Mouse (Mus musculus): ENCODE measurements around the gene Hnrnpul1. TPM values are rescaled to one million over a fixed set of nuclear protein-coding genes. Genes with fewer than 3 reads are reported as not detected.
"Not testable (repeated sequence)": the region's sequence is repeated elsewhere in the genome, so short reads cannot be mapped to it uniquely, and the experiment has no call there.

Gene Hnrnpul1
- total RNA-seq (2021): 100 to 1,000 TPM; 103 to 114 TPM

DNA sequence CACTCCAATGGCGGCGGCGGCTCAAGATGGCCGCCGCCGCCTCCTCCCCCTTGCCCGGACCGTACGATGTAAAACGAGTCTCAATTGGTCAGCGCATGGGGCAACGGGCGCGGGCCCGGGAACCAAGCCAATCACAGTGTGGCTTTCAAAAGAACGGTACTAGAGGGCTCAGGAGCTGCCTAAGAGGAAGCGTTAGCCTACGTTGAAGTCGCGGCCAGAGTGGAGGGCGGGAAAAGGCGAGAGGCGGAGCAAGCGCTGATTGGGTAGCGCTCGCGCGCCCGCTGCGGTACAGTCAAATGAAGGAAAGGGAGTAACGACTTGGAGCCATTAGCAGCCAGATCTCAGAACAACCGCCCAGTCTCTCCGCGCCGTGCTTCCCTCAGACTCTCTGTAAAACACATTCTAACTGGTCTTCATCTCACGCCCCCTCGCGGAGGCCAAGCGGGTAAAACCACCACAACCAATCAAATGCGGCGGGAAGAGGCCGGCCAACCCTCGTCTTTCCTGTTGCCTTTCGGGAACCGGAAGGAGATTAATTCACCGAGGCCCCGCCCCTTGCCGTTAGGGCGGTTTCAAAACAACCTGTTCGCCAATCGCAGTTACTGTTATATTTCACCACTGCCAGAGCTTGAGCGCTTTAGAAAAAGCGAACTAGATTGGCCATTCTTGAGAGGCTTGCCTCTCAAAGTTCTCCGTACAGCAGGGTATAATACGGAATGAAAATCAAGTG is at the start of gene Hnrnpul1:
Gene Hnrnpul1, minus strand, starts transcription at position 20 of the 730 bp plus-strand sequence.
- peak; percentile 99 to 100 for DNase-seq (ENCODE audit: extremely low spot score in 1 of 2, low spot score in 1 of 2)

DNA sequence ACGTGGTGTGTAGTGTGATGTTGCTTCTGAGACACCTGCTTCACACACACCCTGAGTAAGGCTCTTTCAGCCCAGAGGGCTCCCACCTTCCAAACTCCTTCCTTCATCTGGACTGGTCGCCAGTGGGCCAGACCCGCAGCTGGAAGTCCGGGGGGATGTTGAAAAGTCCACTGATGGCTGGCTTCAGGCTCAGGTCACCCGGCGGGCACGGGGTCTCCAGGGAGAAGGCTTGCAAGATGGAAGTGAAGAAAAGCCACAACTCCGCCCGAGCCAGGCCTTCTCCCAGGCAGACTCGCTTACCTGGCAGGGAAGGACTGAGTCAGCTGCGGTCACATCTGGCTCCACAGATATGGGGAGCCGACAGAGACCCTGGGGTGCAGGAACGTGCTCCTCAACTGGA is 48.9 kb upstream of the Hnrnpul1 start:
- DNase-seq (ENCODE audit: extremely low spot score in 1 of 2, low spot score in 1 of 2): no peak

DNA sequence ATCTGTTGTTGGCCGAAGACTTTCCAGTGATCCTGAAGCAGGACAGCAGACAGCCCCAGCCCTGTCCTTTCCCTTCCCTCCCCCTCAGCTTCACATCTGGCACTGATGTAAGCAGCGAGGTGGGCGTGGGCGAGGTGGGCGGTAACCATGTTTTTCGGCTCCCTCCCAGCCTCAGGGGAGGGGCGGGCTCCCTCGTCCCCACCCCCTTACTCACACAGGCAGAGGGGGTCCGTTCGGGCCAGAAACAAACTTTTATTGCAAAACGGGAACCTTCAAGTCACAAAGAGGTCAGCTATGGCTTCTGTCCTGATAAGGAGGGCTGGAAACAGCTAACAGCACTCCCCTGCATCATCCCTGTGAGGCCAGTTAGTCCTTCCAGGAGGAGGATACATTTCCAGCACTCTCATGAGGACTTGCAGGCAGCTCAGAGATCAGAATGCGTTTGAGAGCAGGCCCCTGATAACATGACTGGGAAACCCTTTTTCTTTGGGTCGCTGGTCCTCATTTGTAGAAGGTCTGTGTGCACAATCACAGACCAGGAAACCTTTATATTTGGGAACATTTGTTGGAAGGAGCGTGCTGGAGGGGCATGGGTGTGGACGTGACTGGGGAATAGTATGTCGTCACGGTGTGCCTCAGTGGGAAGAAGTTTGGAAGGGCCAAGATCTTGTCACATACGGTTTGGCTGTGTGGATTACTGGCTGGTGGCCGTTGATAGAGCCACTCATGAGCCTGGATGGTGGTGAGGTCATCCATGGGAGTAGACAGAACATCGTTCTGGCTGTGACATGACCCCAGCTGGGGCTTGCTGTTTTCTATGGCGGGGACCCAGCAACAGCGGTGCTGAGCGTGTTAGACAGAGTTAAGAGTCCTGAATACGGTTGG is 47.9 kb upstream of the Hnrnpul1 start:
- no peak for DNase-seq (ENCODE audit: extremely low spot score in 1 of 2, low spot score in 1 of 2)

DNA sequence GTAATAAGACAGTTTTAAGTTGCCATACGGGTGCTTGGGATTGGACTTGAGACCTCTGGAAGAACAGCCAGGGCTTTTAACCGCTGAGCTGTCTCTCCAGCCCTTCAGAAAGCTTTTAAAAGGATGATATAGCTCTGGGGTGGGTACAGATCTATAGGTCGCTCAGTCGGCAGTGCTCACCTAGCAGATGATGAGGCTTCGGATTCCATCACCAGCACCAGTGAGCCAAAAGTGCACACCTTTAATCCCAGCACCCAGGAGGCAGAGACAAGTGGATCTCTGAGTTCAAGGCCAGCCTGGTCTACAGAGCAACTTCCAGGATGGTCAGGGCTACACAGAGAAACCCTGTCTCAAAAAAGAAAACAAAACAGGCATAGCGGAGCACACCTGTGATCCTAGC is 46.5 kb upstream of the Hnrnpul1 start:
- DNase-seq (ENCODE audit: extremely low spot score in 1 of 2, low spot score in 1 of 2): no peak

DNA sequence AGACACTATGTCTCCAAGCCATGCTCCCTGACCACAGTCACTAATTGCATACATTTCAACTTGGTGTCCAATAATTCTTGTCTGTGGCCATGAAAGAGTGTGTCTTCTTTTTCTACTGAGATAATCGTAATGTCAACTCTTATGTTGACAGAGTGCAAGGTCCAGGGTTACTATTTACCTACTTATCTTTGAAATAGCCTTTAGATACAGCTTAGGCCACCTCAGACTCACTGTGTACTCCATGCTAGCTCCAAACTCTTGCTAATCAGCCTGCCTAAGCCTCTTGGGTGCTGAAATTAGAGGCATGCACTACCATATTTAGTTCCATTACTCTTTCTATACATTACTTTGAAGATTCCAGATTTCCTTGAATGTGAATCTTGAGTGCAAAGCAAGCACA is 44.8 kb upstream of the Hnrnpul1 start:
- DNase-seq (ENCODE audit: extremely low spot score in 1 of 2, low spot score in 1 of 2): no peak

DNA sequence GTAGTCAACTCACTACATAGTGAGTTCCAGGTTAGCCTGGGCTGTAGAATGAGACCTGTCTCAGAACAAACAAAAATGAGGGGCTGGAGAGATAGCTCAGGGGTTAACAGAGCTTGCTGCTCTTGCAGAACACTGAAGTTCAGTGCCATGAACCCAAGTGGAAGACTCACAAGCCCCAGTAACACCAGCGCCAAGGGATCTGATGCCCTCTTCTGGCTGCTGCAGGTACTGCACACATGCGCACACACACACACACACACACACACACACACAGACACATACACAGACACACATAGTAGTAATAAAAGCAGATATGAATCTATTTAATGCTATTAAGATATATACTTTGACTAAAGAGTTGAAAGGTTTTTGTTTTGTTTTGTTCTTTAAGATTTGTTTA is 44.0 kb upstream of the Hnrnpul1 start:
- DNase-seq (ENCODE audit: extremely low spot score in 1 of 2, low spot score in 1 of 2): no peak

DNA sequence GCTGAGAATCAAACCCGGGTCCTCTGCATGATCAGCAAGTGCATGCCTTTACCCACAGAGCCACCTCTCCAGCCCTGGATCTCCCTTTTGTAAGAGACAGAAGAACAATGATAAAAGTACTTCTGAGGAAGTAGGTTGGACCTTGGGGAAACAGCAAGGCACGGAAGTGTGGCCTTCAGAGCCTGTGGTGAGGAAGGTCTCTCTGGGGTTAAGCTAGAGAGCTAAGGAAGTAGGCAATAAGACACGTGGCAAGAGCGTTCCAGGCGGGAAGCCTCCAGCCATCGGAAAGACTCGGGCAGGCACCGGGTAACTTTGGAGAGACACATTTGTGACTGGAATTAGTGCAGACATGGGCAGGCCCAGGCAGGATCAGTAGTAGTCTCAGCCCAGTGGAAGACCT is 40.2 kb upstream of the Hnrnpul1 start:
- DNase-seq (ENCODE audit: extremely low spot score in 1 of 2, low spot score in 1 of 2): no peak

DNA sequence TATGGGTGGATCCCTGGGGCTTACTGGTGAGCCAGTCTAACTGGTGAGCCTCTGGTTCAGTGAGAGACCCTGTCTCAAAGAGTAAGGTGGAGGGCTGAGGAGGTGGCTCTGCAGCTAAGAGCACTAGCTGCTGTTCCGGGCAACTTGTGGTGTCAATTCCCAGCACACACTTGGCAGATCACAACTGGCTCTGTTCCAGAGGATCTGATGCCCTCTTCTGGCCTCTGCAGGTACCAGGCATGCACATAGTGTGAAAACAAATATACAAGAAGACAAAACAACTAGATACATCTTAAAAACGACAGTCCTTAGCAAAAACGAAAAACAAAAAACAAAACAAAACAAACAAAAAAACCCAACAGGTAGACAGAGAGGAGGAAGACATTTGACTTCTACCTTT is 39.1 kb upstream of the Hnrnpul1 start:
- no peak for DNase-seq (ENCODE audit: extremely low spot score in 1 of 2, low spot score in 1 of 2)

DNA sequence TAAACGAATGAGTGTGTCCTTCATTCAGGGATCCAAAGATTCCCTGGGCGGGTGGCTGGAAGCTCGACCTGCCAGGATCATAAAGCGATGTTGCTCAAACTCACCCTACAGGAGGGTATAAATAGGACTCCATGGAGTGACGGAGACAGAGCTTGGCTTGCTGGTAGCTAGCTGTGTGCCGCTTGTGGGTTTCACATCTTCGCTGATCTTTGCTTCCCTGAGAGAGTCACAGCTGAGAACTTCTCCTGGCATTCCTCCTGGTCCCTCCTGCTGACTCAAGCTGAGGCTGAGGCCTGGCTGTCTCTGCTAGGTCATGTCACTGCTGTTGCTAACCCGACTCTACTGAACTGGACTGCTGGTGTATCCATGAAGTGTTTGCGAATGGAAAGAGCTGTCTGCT is 38.4 kb upstream of the Hnrnpul1 start:
- DNase-seq (ENCODE audit: extremely low spot score in 1 of 2, low spot score in 1 of 2): not testable (repeated sequence)

DNA sequence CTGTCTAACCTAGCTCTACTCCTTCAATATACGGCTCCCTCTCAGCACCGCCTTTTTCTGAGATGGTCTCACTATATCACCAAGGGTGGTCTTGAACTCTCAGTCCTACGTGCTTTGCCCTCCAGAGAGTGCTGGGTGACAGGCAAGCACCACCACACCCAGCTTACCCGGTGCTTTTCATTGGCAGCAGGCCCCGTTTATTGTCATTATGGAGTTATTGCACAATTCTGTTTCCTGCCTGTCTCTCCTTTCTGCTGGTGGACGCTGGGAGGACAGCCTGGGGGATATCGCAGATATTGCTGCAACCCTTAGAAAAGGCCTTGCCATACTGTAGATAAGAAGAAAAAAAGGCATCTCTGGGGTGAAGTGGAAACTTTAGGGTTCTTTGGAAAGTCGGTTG is 36.1 kb upstream of the Hnrnpul1 start:
- no peak for DNase-seq (ENCODE audit: extremely low spot score in 1 of 2, low spot score in 1 of 2)

DNA sequence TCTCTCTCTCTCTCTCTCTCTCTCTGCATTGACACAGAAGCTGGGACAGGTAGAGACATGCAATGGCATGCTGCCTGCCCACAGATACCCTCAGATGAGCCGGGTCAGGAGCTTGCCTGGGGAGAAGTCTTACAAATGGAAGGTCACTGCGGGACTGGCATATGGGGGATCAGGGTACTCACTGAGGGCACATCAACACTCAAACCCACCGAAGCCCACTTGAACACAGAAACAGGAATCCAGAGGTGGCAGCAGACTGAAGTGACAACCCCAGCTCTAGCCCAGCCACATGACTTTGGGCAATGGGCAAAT is 34.5 kb upstream of the Hnrnpul1 start:
- no peak for DNase-seq (ENCODE audit: extremely low spot score in 1 of 2, low spot score in 1 of 2)

DNA sequence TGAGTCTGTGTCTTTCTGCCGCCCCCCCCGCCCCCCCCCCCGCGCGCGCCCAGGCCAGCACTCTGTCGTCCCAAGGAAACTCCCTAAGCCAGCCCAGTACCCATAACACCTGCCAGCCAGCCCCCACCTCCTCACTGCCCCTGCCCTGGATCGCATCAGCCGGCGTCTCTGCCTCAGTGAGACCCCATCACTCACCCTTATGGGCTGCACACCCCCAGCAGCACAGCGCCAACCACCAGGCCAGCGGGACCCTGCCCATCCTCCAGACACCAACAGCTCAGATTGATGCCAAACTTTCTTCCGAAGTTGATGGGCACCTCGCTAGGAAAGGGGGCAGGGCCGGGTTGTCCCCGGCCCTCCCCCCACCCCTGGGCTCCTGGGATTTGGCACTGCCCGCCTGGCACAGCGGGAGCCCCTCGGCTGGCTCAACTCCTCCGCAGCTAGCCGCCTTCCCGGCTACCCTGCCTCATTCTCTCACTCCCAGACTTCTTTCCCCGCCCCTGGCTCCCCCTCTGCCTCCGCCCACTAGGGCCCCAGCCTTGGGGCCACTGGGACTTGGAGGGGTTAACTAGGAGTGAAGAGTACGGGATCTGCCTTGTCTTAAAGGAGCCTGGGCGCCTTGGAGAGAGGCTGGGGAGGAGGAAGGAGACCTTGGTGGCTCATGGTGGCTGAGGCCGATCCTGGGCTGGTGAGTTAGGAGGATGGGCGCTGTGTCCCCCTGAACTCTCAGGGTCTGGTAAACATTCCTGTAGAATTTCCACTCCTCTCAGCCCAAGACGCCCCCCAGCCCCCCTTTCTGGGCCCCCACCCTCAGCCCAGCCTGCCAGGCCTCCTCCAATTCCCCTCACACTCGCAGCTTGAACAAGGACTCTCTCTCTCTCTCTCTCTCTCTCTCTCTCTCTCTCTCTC is 33.9 kb upstream of the Hnrnpul1 start, which contains the start of gene Axl:
Gene Axl, minus strand, starts transcription at position 486 of the 909 bp plus-strand sequence.
- peak; percentile 27 to 33 for DNase-seq (ENCODE audit: extremely low spot score in 1 of 2, low spot score in 1 of 2)

DNA sequence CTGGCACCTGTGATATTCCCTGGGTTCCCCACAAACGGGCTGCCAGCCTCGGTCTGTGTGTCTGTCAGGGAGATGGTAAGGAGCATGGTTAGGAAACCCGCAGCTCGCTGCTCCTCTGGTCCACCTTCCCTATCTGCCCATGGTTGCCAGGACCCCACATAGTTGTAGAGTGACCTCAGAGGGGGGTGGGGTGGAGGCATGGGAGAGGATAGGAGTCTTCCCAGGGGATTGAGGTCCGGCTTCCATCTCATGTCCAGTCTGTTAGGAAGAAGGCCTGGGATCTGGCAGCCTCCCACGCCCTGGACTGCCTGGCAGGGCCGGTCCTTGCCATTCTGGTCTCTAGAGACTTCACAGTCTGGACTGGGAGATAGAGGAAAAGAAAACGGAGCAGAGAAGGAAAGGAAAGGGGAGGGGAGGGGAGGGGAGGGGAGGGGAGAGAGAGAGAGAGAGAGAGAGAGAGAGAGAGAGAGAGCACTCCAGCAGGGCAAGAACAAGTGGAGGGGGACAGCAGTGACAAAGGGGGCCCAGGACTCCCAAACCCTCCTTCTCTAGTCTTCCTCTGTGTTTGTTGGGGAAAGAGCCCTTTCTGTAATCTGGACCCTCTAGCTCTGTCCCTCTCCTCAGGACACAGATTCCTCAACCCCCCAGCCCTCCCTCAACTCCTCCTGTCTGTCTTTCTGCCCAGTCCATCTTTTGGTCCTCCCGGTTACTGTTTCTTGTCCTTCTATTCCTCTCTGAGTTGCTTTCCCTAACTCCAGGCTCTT is 33.1 kb upstream of the Hnrnpul1 start:
- DNase-seq (ENCODE audit: extremely low spot score in 1 of 2, low spot score in 1 of 2): no peak

DNA sequence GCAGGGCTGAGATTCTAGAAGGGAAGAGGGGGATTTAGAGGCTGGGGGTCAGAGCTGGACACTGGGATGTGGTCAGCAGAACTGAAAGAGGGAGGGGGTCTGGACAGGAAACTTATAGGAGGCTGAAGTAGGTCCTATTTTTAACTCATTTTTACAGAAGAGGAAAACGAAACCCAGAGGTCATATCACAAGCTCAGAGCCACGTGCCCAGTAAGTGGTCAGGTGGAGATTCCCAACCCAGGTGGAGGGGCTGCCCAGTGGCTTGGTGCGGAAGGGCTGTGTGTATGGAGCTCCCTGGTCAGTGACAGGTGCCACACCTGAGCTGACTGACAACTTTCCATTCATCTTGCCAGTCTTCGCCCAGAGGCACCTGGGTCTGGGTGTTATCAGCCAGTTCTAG is 32.4 kb upstream of the Hnrnpul1 start:
- DNase-seq (ENCODE audit: extremely low spot score in 1 of 2, low spot score in 1 of 2): no peak

DNA sequence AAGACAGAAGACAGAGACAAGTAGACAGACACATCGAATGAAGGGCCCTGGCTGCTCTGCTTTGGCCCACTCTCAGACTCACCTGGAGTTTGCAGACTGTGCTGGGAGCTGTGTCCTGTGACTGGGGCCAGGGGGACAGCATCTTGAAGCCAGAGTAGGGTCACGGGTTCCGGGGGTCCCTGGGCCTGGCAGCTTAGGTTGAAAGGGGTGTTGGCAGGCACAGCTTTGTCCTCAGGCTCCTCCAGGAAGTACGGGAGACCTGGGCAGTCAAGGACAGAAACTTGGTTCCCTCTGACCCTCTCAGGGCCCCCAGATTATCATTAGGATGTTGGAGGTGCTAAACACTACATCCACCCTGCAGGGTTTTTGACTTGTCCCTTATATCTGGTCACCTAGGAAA is 31.2 kb upstream of the Hnrnpul1 start:
- no peak for DNase-seq (ENCODE audit: extremely low spot score in 1 of 2, low spot score in 1 of 2)

DNA sequence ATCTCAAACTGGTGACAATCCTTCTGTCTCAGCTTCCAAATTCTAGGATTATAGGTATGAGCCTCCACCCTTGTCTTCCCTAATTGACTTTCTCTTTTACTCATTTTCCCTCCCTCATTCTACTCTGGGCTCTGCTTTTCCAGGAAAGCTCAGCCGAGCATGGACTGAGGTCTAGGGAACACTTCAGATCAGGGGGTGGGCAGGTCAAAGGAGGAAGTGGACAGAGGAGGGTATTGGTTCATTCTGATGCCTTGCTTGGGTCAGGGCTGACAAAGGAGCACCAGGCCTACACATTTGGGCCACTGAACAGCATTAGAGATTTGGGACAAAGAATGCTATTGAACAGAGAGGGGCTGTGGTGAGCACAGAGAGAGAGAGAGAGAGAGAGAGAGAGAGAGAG is 30.3 kb upstream of the Hnrnpul1 start:
- DNase-seq (ENCODE audit: extremely low spot score in 1 of 2, low spot score in 1 of 2): no peak

DNA sequence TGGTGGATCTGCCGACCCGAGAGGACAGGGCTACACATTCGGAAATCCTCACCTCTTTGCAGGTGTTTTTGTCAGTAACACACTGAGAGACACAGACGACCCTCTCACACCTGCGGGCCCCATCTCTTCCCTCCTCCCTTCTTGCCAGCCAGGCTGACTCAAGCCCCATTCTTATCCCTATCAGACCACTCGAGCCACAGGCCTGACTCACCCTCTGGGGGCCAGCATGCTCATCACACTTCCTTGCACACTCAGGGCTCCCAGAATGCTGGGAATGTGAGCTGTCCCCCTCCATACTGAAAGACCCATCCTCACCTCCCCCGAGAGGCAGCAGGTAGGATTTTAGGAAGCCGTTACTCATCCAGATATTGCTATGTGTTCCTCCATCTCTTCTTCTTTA is 29.2 kb upstream of the Hnrnpul1 start:
- DNase-seq (ENCODE audit: extremely low spot score in 1 of 2, low spot score in 1 of 2): no peak

DNA sequence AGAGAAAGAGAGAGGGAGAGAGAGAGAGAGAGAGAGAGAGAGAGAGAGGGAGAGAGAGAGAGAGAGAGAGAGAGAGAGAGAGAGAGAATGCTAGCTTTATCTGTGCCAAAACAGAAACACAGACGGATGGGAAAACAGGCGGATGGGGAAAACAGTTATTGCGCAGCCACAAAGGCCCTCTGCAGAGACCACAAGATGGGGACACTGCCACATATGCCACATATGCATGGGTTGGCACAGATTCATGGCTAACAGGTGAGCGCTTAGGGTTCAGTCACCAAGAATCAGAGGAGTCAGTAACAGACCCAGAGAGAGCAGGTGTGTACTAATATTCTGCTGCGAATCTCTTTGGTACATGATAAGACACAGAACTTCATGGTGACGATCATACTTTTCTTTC is 28.2 kb upstream of the Hnrnpul1 start:
- DNase-seq (ENCODE audit: extremely low spot score in 1 of 2, low spot score in 1 of 2): no peak

DNA sequence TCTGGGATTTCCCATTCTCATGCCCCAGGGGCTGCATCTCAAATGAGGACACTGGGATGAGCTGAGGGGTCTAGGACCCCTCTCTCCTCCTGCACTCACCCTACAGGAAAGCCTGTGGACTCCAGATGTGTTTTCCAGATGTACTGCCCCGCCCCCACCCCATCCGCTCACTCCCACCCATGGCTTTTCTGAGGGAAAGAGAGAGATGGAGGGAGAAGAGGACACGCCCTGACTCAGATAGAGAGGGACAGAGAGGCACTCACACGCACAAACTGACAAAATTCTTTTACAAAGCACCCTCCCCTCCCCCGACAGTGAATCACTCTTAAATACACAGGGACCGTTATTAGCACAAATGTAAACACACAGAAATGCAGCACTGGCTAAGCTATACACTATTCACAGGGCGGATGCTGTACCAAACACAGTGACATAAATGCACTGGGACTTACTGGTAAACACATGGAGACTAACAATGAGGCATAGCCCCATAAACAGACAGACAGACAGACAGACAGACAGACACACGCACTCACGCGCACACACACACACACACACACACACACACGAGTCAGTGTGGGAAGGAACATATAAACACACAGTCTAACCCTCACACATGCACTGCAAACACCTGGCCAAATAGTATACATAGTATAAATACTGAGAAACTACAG is 27.5 kb upstream of the Hnrnpul1 start:
- no peak for DNase-seq (ENCODE audit: extremely low spot score in 1 of 2, low spot score in 1 of 2)
